Mouse (Mus musculus) urinary bladder, postnatal 4 days (tissue): ENCODE measurements around the gene Kpna1.
A peak's percentile ranks its signal among the peaks of the same experiment; 100 is the strongest.

ENCODE experiments used
- DNase-seq, 2 experiments: peaks; one replicate each; pipeline ENCODE4 v3.0.0; 2021 to 2022; ENCODE audit warnings: low spot score in 2 of 2

Gene Kpna1

DNA sequence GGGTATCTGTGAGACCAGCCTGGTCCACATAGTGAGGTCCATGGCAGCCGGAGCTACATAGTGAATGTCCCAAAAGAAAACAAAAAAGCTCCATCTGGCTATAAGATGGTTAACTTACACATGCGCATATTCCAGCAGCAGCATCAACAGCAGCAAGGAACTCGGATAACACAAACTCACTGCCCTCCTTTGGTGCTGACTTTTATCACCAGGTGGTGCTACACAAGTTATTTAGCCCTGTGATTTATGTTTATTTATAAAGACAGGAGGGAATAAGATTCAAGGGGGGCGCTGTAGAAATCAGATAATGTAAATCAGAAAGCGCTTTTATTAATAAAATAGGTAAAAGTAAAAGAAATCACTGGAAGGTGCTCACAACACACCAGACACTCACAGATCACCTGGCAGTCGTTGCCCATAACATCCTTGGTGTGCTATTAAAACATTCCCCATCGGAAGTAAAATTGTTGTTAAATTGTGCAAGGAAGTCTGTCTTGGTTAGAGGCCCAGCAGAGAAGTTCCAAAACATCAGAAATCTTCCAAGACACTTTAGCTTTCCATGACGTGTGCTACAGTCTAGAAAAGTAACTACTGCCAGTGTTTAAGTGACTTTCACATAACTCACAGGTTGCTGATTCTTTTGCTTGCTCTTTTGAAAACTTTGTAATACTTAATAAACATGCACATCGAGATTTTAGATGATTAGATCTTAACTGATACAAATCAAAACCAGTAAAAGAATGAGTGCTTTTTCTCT, 91.4 kb downstream of the Kpna1 start:
- DNase-seq = no peak

DNA sequence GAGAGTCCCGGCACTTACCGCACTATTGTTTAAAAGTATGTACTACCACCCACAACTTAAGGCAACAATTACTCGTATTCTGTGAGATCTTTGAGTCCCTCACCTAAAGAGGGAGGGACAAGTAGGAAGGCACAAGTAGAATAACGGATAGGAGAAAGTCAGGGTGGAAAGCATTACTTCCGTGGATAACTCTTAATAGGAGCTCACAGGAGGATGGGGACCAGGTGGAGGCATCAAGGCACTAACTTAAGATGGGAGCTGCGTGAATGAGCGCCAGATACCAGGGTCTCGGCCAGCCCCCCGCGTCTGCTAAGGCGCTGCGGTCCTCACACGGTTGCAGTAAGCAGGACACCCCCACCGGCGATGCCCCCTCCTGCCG, 92.5 kb downstream of the Kpna1 start:
- DNase-seq = no peak

DNA sequence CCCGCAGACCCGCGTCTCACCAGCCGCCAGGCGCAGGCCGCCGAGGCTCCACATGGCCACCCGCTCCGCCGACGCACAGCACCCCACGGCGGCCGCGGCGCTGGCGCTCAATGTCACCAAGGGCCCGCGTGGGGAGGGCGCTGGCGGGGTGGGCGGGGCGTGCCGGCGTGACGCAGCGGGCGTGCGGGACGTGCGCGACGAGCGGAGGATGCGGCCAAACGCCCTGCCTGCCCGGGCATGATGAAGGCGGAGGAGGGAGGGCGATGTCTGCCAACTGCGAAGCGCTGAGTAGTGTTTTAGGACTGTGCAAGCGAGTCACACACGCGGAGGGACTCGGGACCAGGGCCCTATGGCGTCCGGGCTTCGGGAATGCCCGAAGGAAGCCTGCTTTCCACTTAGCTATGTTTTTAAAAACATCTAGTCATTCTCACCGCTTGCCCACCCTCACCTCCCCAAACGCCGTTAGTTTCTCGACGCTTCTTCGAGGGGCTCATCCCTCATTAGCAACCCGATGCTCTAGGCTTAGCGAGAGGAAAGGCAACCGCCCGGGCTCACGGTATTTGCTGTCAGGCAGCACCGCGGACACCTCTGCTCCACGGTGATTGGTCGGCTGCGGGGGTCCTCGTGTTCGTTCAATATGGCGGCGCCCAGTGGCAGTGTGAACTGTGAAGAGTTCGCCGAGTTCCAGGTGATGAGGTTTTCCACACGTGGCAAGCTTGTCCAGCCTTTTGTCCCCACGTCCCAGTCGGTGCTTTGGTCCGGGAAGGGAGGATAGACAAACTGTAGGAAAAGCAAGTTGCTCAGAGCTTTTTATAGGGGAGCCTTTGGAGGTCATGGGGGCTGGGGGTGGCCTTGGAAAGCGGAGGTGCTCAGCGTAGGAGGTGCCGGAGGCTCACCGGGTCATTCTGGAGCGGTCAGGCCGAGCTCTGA, 93.2 kb downstream of the Kpna1 start, which contains the start of the genes Fam162a and Ccdc58:
Fam162a (minus strand) TSS at position 145 of the 930 bp plus-strand sequence.
Ccdc58 (plus strand) TSS at position 236 of the 930 bp plus-strand sequence.
- peak; percentile 89 to 93 for DNase-seq

DNA sequence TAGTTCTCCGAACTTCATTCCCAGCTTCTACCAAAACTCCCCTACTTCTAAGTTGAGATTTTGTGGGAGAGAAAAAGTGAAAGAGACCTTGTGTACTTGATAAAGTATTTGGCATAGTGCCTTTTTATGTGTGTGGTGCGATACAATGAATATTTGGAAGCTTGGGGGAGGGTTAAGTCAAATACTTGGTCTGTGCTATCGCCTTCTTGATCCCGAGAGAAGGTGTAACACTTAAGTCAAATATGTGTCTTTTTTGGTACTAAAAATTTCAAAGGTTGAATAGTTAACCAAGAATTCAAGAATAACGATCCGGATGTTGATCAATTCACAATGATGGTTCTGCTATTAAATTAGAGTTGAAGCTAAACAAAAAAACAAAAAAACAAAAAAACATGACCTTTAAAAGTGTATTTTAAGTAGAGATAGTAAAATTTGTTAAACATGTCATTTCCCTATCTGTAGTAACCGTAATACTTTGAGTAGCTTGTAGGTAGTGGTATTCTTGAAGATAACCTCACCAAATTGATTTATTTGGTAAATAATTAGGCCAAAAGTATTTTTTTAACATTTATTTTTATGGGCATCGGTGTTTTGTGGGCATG, 94.0 kb downstream of the Kpna1 start:
- no peak for DNase-seq

DNA sequence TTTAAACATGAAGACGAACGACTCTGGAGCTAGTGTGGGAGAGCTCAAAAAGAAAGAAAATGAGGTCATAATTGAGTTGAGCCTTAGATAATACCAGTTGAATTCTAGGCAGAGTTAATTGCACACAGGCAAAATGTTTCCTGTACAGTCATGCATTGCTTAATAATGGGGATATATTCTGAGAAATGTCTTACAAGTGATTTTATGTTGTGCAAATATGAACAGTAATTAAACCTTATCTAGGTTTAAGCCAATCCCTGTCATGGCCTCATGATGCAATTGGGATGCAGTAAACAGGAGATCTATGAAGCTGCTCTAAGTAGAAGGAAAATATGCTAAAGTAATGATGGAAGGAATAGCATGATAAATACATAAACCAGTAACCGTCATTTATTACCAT, 96.2 kb downstream of the Kpna1 start:
- no peak for DNase-seq

DNA sequence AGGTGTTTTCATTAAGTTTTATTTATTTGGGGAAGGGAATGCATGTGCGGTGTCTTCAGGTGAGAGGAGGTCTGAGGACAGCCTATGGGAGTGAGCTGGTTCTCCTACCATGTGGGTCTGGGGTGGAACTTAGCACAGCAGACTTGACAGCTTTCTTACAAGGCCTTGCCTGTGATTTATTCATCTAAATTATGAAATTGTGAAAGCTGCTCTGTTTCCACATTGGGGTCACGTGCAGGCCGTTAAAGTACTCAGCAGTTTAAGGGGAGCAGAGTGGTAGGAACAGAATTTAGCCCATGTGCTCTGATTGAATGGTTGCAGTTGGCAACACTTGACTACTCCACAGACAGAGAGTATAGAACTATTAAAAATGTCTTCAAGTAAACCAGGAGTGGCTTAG, 101.4 kb downstream of the Kpna1 start:
- DNase-seq = no peak
